Mouse (Mus musculus): Measurements from ENCODE around the gene Dnah1. TPM values are rescaled to one million over a fixed set of nuclear protein-coding genes. Genes with fewer than 3 reads are reported as not detected.

Gene Dnah1
- total and polyA plus RNA-seq, 3 experiments, result 0.04 to 0.11 TPM; not detected in 1

DNA sequence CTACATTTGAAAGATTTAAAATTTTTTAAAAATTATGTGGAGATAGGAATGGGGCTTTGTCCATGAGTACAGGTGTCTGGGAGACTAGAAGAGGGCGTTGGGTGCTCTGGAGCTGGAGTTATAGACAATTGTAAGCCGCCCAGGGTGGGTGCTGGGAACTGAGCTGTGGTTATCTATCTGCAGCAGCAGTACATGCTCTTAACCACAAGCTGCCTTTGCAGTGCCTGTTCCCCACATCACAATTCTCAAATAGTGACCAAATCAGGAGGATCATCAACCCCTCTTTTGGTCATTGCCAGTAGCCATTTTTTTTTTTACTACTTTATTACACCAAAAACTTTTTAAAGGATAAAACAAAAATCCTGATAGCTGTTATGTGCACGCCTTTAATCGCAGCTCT lies 40.9 kb upstream of the Dnah1 start:
- no peaks in the 10 kb centered on the region for H3K27me3 ChIP-seq (ENCODE audit: control insufficient read depth in 1 of 2, insufficient read depth in 2 of 2, low read length in 2 of 2)
- DNase-seq (ENCODE audit: low read depth, low spot score), result peak; percentile 88
- no peak overlapping the region for H3K4me3 ChIP-seq (ENCODE audit: control insufficient read depth in 1 of 2, insufficient read depth in 1 of 2, low read depth in 2 of 2, low read length in 2 of 2)
- peaks cover 0 to 5% of the 10 kb centered on the region in 2 experiments; a peak in 3 of 4 replicates for H3K4me1 ChIP-seq (ENCODE audit: control insufficient read depth in 1 of 2, insufficient read depth in 2 of 2, low read length in 2 of 2)
- H3K9ac ChIP-seq (ENCODE audit: control insufficient read depth, low read depth, low read length, poor library complexity, severe bottlenecking), result no peak overlapping the region
- no peak for TF ChIP-seq ZKSCAN1 (IDR thresholded peaks at IDR 0.05; ENCODE audit: low read depth, low read length)
- no peak for TF ChIP-seq NRF1 (IDR thresholded peaks at IDR 0.05; ENCODE audit: insufficient read depth, low read depth, low read length, poor library complexity, severe bottlenecking)
- TF ChIP-seq POLR2AphosphoS2 (IDR thresholded peaks at IDR 0.05; ENCODE audit: low read length), result no peak
- TF ChIP-seq ZNF384 (IDR thresholded peaks at IDR 0.05; ENCODE audit: low read depth, low read length), result peak; percentile 83
- peak; percentile 72 for TF ChIP-seq RCOR1 (IDR thresholded peaks at IDR 0.05; ENCODE audit: low read depth, low read length)
- no peak for TF ChIP-seq MEF2A (IDR thresholded peaks at IDR 0.05; ENCODE audit: extremely low read depth, insufficient replicate concordance, low read depth, low read length, poor library complexity, severe bottlenecking)
- TF ChIP-seq ZC3H11A (IDR thresholded peaks at IDR 0.05; ENCODE audit: low read depth, low read length), result no peak
- no peak for TF ChIP-seq KAT2A (conservative IDR thresholded peaks at IDR 0.05; ENCODE audit: low read depth, low read length)
- peak; percentile 94 for TF ChIP-seq TCF12 (IDR thresholded peaks at IDR 0.05; ENCODE audit: low read depth, low read length)
- no peak for TF ChIP-seq POLR2AphosphoS5 (IDR thresholded peaks at IDR 0.05; ENCODE audit: borderline replicate concordance, low read depth, low read length)
- peak; percentile 89 to 91 for TF ChIP-seq EP300 (IDR thresholded peaks at IDR 0.05; ENCODE audit: low read depth in 1 of 2, low read length in 2 of 2)
- TF ChIP-seq E2F4 (IDR thresholded peaks at IDR 0.05; ENCODE audit: borderline replicate concordance, low read depth, low read length), result no peak
- peak; percentile 97 for TF ChIP-seq TAL1 (IDR thresholded peaks at IDR 0.05; ENCODE audit: low read length)
- TF ChIP-seq MAFK (IDR thresholded peaks at IDR 0.05; ENCODE audit: borderline replicate concordance, low read depth, low read length), result peak; percentile 53; the same call in 1 of the 2 replicates
- no peak for TF ChIP-seq ELF1 (IDR thresholded peaks at IDR 0.05; ENCODE audit: low read depth, low read length)
- TF ChIP-seq CTCF (IDR thresholded peaks at IDR 0.05 in 2 of 3, conservative IDR thresholded peaks at IDR 0.05 in 1 of 3; ENCODE audit: control insufficient read depth in 1 of 3, insufficient read depth in 1 of 3, low read depth in 2 of 3, low read length in 3 of 3, poor library complexity in 1 of 3, severe bottlenecking in 1 of 3), result no peak
- TF ChIP-seq GATA1 (IDR thresholded peaks at IDR 0.05; ENCODE audit: low read depth, low read length), result peak; percentile 90
- peak; percentile 60; the same call in 1 of the 2 replicates for TF ChIP-seq CHD2 (IDR thresholded peaks at IDR 0.05; ENCODE audit: low read length)
- TF ChIP-seq ETS1 (IDR thresholded peaks at IDR 0.05; ENCODE audit: low read depth, low read length), result peak; percentile 72; the same call in 1 of the 2 replicates
- no peak for TF ChIP-seq JUND (IDR thresholded peaks at IDR 0.05; ENCODE audit: low read depth, low read length)
- TF ChIP-seq TBP (IDR thresholded peaks at IDR 0.05; ENCODE audit: low read depth, low read length), result no peak
- no peak for TF ChIP-seq USF1 (IDR thresholded peaks at IDR 0.05; ENCODE audit: low read depth, low read length)
- TF ChIP-seq POLR2A (IDR thresholded peaks at IDR 0.05; ENCODE audit: control insufficient read depth in 1 of 2, insufficient read depth in 1 of 2, low read depth in 1 of 2, low read length in 2 of 2, poor library complexity in 1 of 2), result no peak
- no peak for TF ChIP-seq ZMIZ1 (IDR thresholded peaks at IDR 0.05; ENCODE audit: low read depth, low read length)
- no peak for TF ChIP-seq NELFE (IDR thresholded peaks at IDR 0.05; ENCODE audit: low read depth, low read length)
- peak; percentile 53; the same call in 1 of the 2 replicates for TF ChIP-seq BHLHE40 (IDR thresholded peaks at IDR 0.05; ENCODE audit: borderline replicate concordance, low read depth, low read length)
- peak; percentile 55; the same call in 1 of the 2 replicates for TF ChIP-seq MAX (IDR thresholded peaks at IDR 0.05; ENCODE audit: low read length)
- TF ChIP-seq SIN3A (IDR thresholded peaks at IDR 0.05; ENCODE audit: low read length), result peak; percentile 58
- TF ChIP-seq USF2 (IDR thresholded peaks at IDR 0.05; ENCODE audit: borderline replicate concordance in 1 of 2, insufficient read depth in 1 of 2, low read depth in 1 of 2, low read length in 2 of 2), result no peak
- TF ChIP-seq MXI1 (IDR thresholded peaks at IDR 0.05; ENCODE audit: low read depth, low read length), result 0 out of 2 replicates have a peak, but pooled peaks have one; percentile 44
- peak; percentile 37; the same call in 1 of the 2 replicates for TF ChIP-seq MYB (IDR thresholded peaks at IDR 0.05; ENCODE audit: low read depth, low read length)
- no peak for TF ChIP-seq GABPA (IDR thresholded peaks at IDR 0.05; ENCODE audit: low read depth, low read length)
- peak; percentile 80 for TF ChIP-seq MYC (IDR thresholded peaks at IDR 0.05; ENCODE audit: low read depth, low read length)
- no peak for TF ChIP-seq RAD21 (IDR thresholded peaks at IDR 0.05; ENCODE audit: low read depth, low read length)
- TF ChIP-seq HCFC1 (IDR thresholded peaks at IDR 0.05; ENCODE audit: low read depth, low read length), result 0 out of 2 replicates have a peak, but pooled peaks have one; percentile 31
- no peaks in the 10 kb centered on the region for H3K9me3 ChIP-seq (replicated peaks; ENCODE audit: insufficient read depth, low read length)
- H3K36me3 ChIP-seq (ENCODE audit: control insufficient read depth in 1 of 2, insufficient read depth in 2 of 2, low read length in 2 of 2), result peaks cover 14 to 28% of the 10 kb centered on the region in 2 experiments
- H3K27ac ChIP-seq (ENCODE audit: control insufficient read depth, low read depth, low read length), result peak overlapping the region; percentile 39; the same call in 1 of the 2 replicates
- no peaks in the 10 kb centered on the region for H3K79me2 ChIP-seq (ENCODE audit: control insufficient read depth, insufficient read depth, low read length, poor library complexity)
